8 mouse cellular contexts compared by ENCODE assay signal in the genomic region with DNA sequence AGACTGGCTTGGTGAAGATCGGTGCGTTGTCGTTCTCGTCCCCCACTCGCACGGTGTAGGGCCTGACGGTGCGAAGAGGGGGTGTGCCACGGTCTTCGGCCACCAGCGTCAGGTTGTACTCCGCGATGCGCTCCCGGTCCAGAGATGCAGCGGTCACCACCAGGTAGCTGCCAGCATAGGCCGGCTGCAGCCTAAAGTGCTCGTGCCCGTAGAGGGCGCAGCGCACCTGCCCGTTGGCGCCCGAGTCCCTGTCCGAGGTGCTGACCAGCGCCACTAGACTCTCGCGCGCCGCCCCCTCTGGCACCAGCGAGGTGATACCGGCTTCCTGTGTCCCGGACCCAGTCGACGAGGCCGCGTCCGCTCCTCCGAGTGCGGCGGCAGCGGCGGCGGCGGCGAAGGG. TPM values are rescaled to one million over a fixed set of nuclear protein-coding genes. Genes with fewer than 3 reads are reported as not detected.
DNase-seq lines count a peak whose midpoint lies in the region; ATAC-seq lines count a peak whose summit lies in the region.

No protein-coding gene starts in this region.

- peaks cover 32% of the 10 kb centered on the region for H3K9me3 ChIP-seq in megakaryocyte, embryonic 14.5 days
- H3K9me3 ChIP-seq in forebrain, embryonic 10.5 days, result no peaks in the 10 kb centered on the region
- no peaks in the 10 kb centered on the region for H3K9me3 ChIP-seq in heart, embryonic 13.5 days
- no peaks in the 10 kb centered on the region for H3K9me3 ChIP-seq in kidney, embryonic 15.5 days (replicated peaks)
- no peaks in the 10 kb centered on the region for H3K9me3 ChIP-seq in liver, embryonic 12.5 days (replicated peaks)
- H3K9me3 ChIP-seq in neural tube, embryonic 11.5 days (ENCODE audit: control insufficient read depth, low read length), result no peaks in the 10 kb centered on the region

- H3K4me3 ChIP-seq in megakaryocyte, embryonic 14.5 days (replicated peaks), result peak overlapping the region; percentile 72
- H3K4me3 ChIP-seq in forebrain, embryonic 10.5 days, result peak overlapping the region; percentile 54
- peak overlapping the region; percentile 51 for H3K4me3 ChIP-seq in heart, embryonic 13.5 days
- H3K4me3 ChIP-seq in kidney, embryonic 15.5 days (replicated peaks), result peak overlapping the region; percentile 42
- peak overlapping the region; percentile 17 for H3K4me3 ChIP-seq in liver, embryonic 12.5 days
- peak overlapping the region; percentile 49 for H3K4me3 ChIP-seq in neural tube, embryonic 11.5 days (ENCODE audit: low read depth, low read length)

- H3K4me2 ChIP-seq in heart, embryonic 13.5 days, result peak overlapping the region; percentile 81
- peak overlapping the region; percentile 76 for H3K4me2 ChIP-seq in kidney, embryonic 15.5 days
- peak overlapping the region; percentile 38 for H3K4me2 ChIP-seq in liver, embryonic 12.5 days
- H3K4me2 ChIP-seq in neural tube, embryonic 11.5 days (ENCODE audit: low read depth), result peak overlapping the region; percentile 72

- ATAC-seq in megakaryocyte, adult 5-6 weeks (ENCODE audit: poor library complexity, severe bottlenecking), result no peak
- peak; percentile 48; the same call in 1 of the 2 replicates for ATAC-seq in heart, embryonic 13.5 days (ENCODE audit: extremely low read depth, insufficient number of reproducible peaks, low FRiP score, low TSS enrichment)
- peak; percentile 64 for ATAC-seq in kidney, embryonic 15.5 days (replicated peaks; ENCODE audit: low FRiP score)
- peak; percentile 57; the same call in 1 of the 2 replicates for ATAC-seq in liver, embryonic 12.5 days
- 0 out of 2 replicates have a peak, but pooled peaks have one; percentile 8 for ATAC-seq in neural tube, embryonic 11.5 days (ENCODE audit: insufficient read depth, low FRiP score, low TSS enrichment)

- H3K36me3 ChIP-seq in megakaryocyte, embryonic 14.5 days (replicated peaks; ENCODE audit: low read length), result no peaks in the 10 kb centered on the region
- H3K36me3 ChIP-seq in forebrain, embryonic 10.5 days (replicated peaks), result no peaks in the 10 kb centered on the region
- H3K36me3 ChIP-seq in heart, embryonic 13.5 days, result no peaks in the 10 kb centered on the region
- no peaks in the 10 kb centered on the region for H3K36me3 ChIP-seq in kidney, embryonic 15.5 days
- H3K36me3 ChIP-seq in liver, embryonic 12.5 days, result no peaks in the 10 kb centered on the region
- no peaks in the 10 kb centered on the region for H3K36me3 ChIP-seq in neural tube, embryonic 11.5 days (ENCODE audit: control insufficient read depth, insufficient read depth, low read length)

- no peak overlapping the region for H3K27ac ChIP-seq in forebrain, embryonic 10.5 days
- no peak overlapping the region for H3K27ac ChIP-seq in heart, embryonic 13.5 days (replicated peaks)
- H3K27ac ChIP-seq in kidney, embryonic 15.5 days, result no peak overlapping the region
- no peak overlapping the region for H3K27ac ChIP-seq in liver, embryonic 12.5 days
- H3K27ac ChIP-seq in neural tube, embryonic 11.5 days (ENCODE audit: low read depth, low read length), result no peak overlapping the region

- H3K4me1 ChIP-seq in megakaryocyte, embryonic 14.5 days, result peaks cover 32% of the 10 kb centered on the region
- peaks cover 78% of the 10 kb centered on the region for H3K4me1 ChIP-seq in forebrain, embryonic 10.5 days
- H3K4me1 ChIP-seq in heart, embryonic 13.5 days, result peaks cover 49% of the 10 kb centered on the region
- peaks cover 52% of the 10 kb centered on the region for H3K4me1 ChIP-seq in kidney, embryonic 15.5 days
- peaks cover 12% of the 10 kb centered on the region; the same call in 1 of the 2 replicates for H3K4me1 ChIP-seq in liver, embryonic 12.5 days
- peaks cover 30% of the 10 kb centered on the region for H3K4me1 ChIP-seq in neural tube, embryonic 11.5 days (ENCODE audit: control insufficient read depth, insufficient read depth, low read length)

- 1% methylated on average over 46 of the region's 46 CpGs for WGBS in forebrain, embryonic 10.5 days
- WGBS in heart, embryonic 13.5 days, result under 1% methylated on average over 46 of the region's 46 CpGs
- WGBS in kidney, embryonic 15.5 days, result under 1% methylated on average over 46 of the region's 46 CpGs
- 1% methylated on average over 46 of the region's 46 CpGs for WGBS in liver, embryonic 12.5 days (ENCODE audit: insufficient replicate concordance)
- 0% methylated on average over 44 of the region's 46 CpGs for WGBS in neural tube, embryonic 11.5 days

- peak; percentile 81 for DNase-seq in forebrain, embryonic 10.5 days (ENCODE audit: extremely low spot score, low spot score)
- peak; percentile 82 for DNase-seq in neural tube, embryonic 11.5 days (ENCODE audit: low spot score)
- peak; percentile 80 for DNase-seq in testis, postnatal 14 days (ENCODE audit: low spot score)

- peaks cover 79% of the 10 kb centered on the region for H3K27me3 ChIP-seq in megakaryocyte, embryonic 14.5 days (replicated peaks)
- peaks cover 99% of the 10 kb centered on the region for H3K27me3 ChIP-seq in forebrain, embryonic 10.5 days (ENCODE audit: poor library complexity, severe bottlenecking)
- H3K27me3 ChIP-seq in heart, embryonic 13.5 days (replicated peaks), result peaks cover 96% of the 10 kb centered on the region
- H3K27me3 ChIP-seq in kidney, embryonic 15.5 days, result peaks cover 94% of the 10 kb centered on the region
- peaks cover 86% of the 10 kb centered on the region for H3K27me3 ChIP-seq in liver, embryonic 12.5 days (replicated peaks)
- peaks cover 59% of the 10 kb centered on the region for H3K27me3 ChIP-seq in neural tube, embryonic 11.5 days (ENCODE audit: control insufficient read depth, insufficient read depth, low read length)

- no peak overlapping the region for H3K9ac ChIP-seq in heart, embryonic 13.5 days
- no peak overlapping the region for H3K9ac ChIP-seq in kidney, embryonic 15.5 days
- no peak overlapping the region for H3K9ac ChIP-seq in liver, embryonic 12.5 days
- peak overlapping the region; percentile 31 for H3K9ac ChIP-seq in neural tube, embryonic 11.5 days (ENCODE audit: low read length)

RNA-seq across cellular contexts. Expression of gene Pcdh8, which starts 1.5 kb away (rescaled TPM):
- polyA plus RNA-seq in megakaryocyte, embryonic 14.5 days (2012; ENCODE audit: insufficient read depth, low replicate concordance), result not detected in 2 replicates
- not detected in 2 replicates for total RNA-seq in megakaryocyte, adult 5-6 weeks (2015)
- total RNA-seq in megakaryocyte, adult 5-6 weeks (2017), result not detected in 2 replicates
- 3.7 and 4.1 TPM in 2 replicates for polyA plus RNA-seq in forebrain, embryonic 10.5 days (2016; fragmentation: Nextera tagmentation; extraction: Ambion mirVana)
- 0.07 and 0.08 TPM in 2 replicates for polyA plus RNA-seq in heart, embryonic 13.5 days (2015; fragmentation: Nextera tagmentation; extraction: Ambion mirVana)
- polyA plus RNA-seq in kidney, embryonic 15.5 days (2015; fragmentation: Nextera tagmentation; extraction: Ambion mirVana), result 1.8 TPM in 2 replicates
- polyA plus RNA-seq in liver, embryonic 12.5 days (2016; fragmentation: Nextera tagmentation; extraction: Ambion mirVana), result 0.04 TPM in 1 of 2 replicates, not detected in the other
- 18.5 and 19.5 TPM in 2 replicates for polyA plus RNA-seq in neural tube, embryonic 11.5 days (2014; fragmentation: Nextera tagmentation; extraction: Ambion mirVana)

Comparison
In these comparisons a context has a peak if more than half of its experiments do, and no peak if none do; other contexts are left out.
1. H3K4me3 ChIP-seq: peak in every context shown above with its lines; median percentile 72 in megakaryocyte, embryonic 14.5 days; 54 in forebrain, embryonic 10.5 days; 51 in heart, embryonic 13.5 days; 49 in neural tube, embryonic 11.5 days; 42 in kidney, embryonic 15.5 days; 17 in liver, embryonic 12.5 days.